Mouse (Mus musculus) lung, adult 18-20 months (tissue): ENCODE data around the gene Dock11.

Source experiments
- DNase-seq, 2 experiments: peaks; one replicate each; pipeline ENCODE4 v3.0.0; 2022; ENCODE audit warnings: mixed read lengths in 2 of 2

Gene Dock11

GRCm38 (mm10) chrX:35951945-35952344 lies 63.3 kb downstream of the Dock11 start:
- DNase-seq: no peak

- no peak for DNase-seq
Measured at GRCm38 (mm10) chrX:35952521-35953095, 64.0 kb downstream of the Dock11 start.

- DNase-seq: peak in 1 of 2 experiments; percentile 3
Measured at GRCm38 (mm10) chrX:35956236-35956635, 67.6 kb downstream of the Dock11 start.

- no peak for DNase-seq
Measured at GRCm38 (mm10) chrX:35963087-35963486, 74.5 kb downstream of the Dock11 start.

- DNase-seq: no peak
Measured at GRCm38 (mm10) chrX:35969276-35969675, 80.6 kb downstream of the Dock11 start.

- DNase-seq: no peak
Measured at GRCm38 (mm10) chrX:35976657-35977056, 88.0 kb downstream of the Dock11 start.

GRCm38 (mm10) chrX:35987981-35988380 lies 99.3 kb downstream of the Dock11 start:
- DNase-seq: no peak

GRCm38 (mm10) chrX:35990508-35991095 lies 102.0 kb downstream of the Dock11 start:
- DNase-seq: no peak

- no peak for DNase-seq
Measured at GRCm38 (mm10) chrX:35994226-35994625, 105.6 kb downstream of the Dock11 start.

- no peak for DNase-seq
Measured at GRCm38 (mm10) chrX:35997004-35997403, 108.4 kb downstream of the Dock11 start.

GRCm38 (mm10) chrX:35997793-35998419 lies 109.3 kb downstream of the Dock11 start:
- DNase-seq: no peak

- no peak for DNase-seq
Measured at GRCm38 (mm10) chrX:36025651-36026050, 137.0 kb downstream of the Dock11 start.

- DNase-seq: no peak
Measured at GRCm38 (mm10) chrX:36031113-36031512, 142.5 kb downstream of the Dock11 start.

- no peak for DNase-seq
Measured at GRCm38 (mm10) chrX:36034045-36034444, 145.4 kb downstream of the Dock11 start.

- DNase-seq: no peak
Measured at GRCm38 (mm10) chrX:36045731-36046130, 157.1 kb downstream of the Dock11 start.

GRCm38 (mm10) chrX:36047451-36047850 lies 158.8 kb downstream of the Dock11 start:
- DNase-seq: peak in 1 of 2 experiments; percentile 17

- no peak for DNase-seq
Measured at GRCm38 (mm10) chrX:36050312-36050711, 161.7 kb downstream of the Dock11 start.

GRCm38 (mm10) chrX:36073997-36074396 lies 185.4 kb downstream of the Dock11 start:
- no peak for DNase-seq

- DNase-seq: no peak
Measured at GRCm38 (mm10) chrX:36077164-36077563, 188.5 kb downstream of the Dock11 start.

- peak; percentile 42 to 53 for DNase-seq
Measured at GRCm38 (mm10) chrX:36082917-36083316, 194.3 kb downstream of the Dock11 start.

- no peak for DNase-seq
Measured at GRCm38 (mm10) chrX:36088464-36089256, 200.0 kb downstream of the Dock11 start.

GRCm38 (mm10) chrX:36100883-36101282 lies 212.3 kb downstream of the Dock11 start:
- no peak for DNase-seq

GRCm38 (mm10) chrX:36101318-36101717 lies 212.7 kb downstream of the Dock11 start:
- DNase-seq: no peak

- DNase-seq: no peak
Measured at GRCm38 (mm10) chrX:36108601-36109000, 220.0 kb downstream of the Dock11 start.
